Mouse (Mus musculus) stomach, postnatal 0 days (tissue): ENCODE data around the gene Ache.

Source experiments
- CTCF ChIP-seq: IDR thresholded peaks from 2 replicates; pipeline ENCODE4 v1.5.1; 2016; ENCODE audit warnings: antibody characterized with exemption, low read depth, mild to moderate bottlenecking, moderate library complexity
- EP300 ChIP-seq: optimal IDR thresholded peaks from 2 replicates; pipeline ENCODE3; 2016; ENCODE audit warnings: antibody characterized with exemption

DNA sequence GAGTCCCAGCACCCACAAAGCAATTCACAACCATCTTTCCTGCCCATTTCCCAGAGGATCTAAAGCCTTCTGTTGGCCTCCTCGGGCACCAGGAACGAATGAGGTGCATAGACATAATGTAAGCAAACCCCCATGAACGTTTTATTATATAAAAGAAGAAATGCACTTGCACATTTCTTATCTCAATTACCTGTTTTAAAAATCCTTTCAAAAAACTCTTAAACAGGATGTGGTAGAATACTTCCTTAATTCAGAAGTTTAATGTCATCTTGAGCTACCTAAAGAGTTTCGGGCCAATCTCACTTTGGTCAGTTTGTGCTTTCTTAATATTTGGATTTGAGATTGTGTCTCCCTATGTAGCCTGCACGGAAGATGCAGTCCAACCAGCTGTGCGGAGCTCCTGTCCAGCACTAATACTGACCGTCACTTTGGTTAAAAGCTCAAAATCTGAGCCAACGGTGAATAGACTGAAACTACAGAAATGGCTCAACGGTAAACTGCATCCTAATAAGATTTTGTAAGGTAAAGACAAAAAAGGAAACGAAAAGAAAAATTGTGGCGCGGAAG, 19.2 kb downstream of the Ache start:
- TF ChIP-seq CTCF (no peak), EP300 (no peak)
